Comparison of ENCODE assay signal across 32 mouse cellular contexts in genomic region chr3:92565418-92565817, GRCm38 (mm10). TPM values are rescaled to one million over a fixed set of nuclear protein-coding genes. Genes with fewer than 3 reads are reported as not detected.
DNase-seq lines count a peak whose midpoint lies in the region; ATAC-seq and TF ChIP-seq lines count a peak whose summit lies in the region.
"Had no signal": no experiment of that assay in that cellular context is flagged by ENCODE, and none has a peak within 500 bp of the region (broad histone marks: within the 10 kb centered on the region; RNA-seq: fewer than 3 reads in every experiment).

No protein-coding gene starts in this region.

- H3K36me3 ChIP-seq in hindbrain, postnatal 0 days (ENCODE audit: insufficient read depth, low read length) = no peaks in the 10 kb centered on the region
- H3K36me3 ChIP-seq in hindbrain, embryonic 16.5 days (ENCODE audit: control insufficient read depth, insufficient read depth, low read length) = no peaks in the 10 kb centered on the region
- H3K36me3 ChIP-seq in liver, adult 2 months (ENCODE audit: control insufficient read depth, insufficient read depth, low read length) = no peaks in the 10 kb centered on the region
- H3K36me3 ChIP-seq in liver, embryonic 11.5 days (ENCODE audit: control insufficient read depth, insufficient read depth, low read length) = no peaks in the 10 kb centered on the region
- H3K36me3 ChIP-seq: heart, embryonic 10.5 days; limb, embryonic 10.5 days; liver, embryonic 13.5 days had no signal

- TF ChIP-seq POLR2A in liver, adult 2 months (IDR thresholded peaks at IDR 0.05; ENCODE audit: extremely low read depth, insufficient read depth, low read length) = no peak

- H3K9ac ChIP-seq in hindbrain, postnatal 0 days (replicated peaks; ENCODE audit: low read length) = no peak overlapping the region
- H3K9ac ChIP-seq in hindbrain, embryonic 16.5 days (ENCODE audit: low read depth, low read length) = no peak overlapping the region
- no peak overlapping the region for H3K9ac ChIP-seq in liver, adult 2 months (ENCODE audit: low read depth, low read length)
- H3K9ac ChIP-seq in liver, embryonic 11.5 days (ENCODE audit: low read depth, low read length) = no peak overlapping the region
- H3K9ac ChIP-seq: liver, embryonic 13.5 days had no signal

- H3K27ac ChIP-seq in hindbrain, postnatal 0 days = no peak overlapping the region
- no peak overlapping the region for H3K27ac ChIP-seq in hindbrain, embryonic 16.5 days (ENCODE audit: low read depth, low read length)
- no peak overlapping the region for H3K27ac ChIP-seq in liver, adult 2 months (replicated peaks; ENCODE audit: insufficient read depth, low read depth, low read length)
- H3K27ac ChIP-seq in liver, embryonic 11.5 days (ENCODE audit: low read depth, low read length) = no peak overlapping the region
- H3K27ac ChIP-seq: heart, embryonic 10.5 days; limb, embryonic 10.5 days; liver, embryonic 13.5 days had no signal

- no peak overlapping the region for H3K4me2 ChIP-seq in hindbrain, postnatal 0 days (ENCODE audit: low read depth, low read length)
- no peak overlapping the region for H3K4me2 ChIP-seq in hindbrain, embryonic 16.5 days (ENCODE audit: low read length)
- no peak overlapping the region for H3K4me2 ChIP-seq in liver, embryonic 11.5 days
- H3K4me2 ChIP-seq: liver, embryonic 13.5 days had no signal

- no peaks in the 10 kb centered on the region for H3K27me3 ChIP-seq in hindbrain, postnatal 0 days (ENCODE audit: insufficient read depth, low read length)
- no peaks in the 10 kb centered on the region for H3K27me3 ChIP-seq in hindbrain, embryonic 16.5 days (replicated peaks; ENCODE audit: control insufficient read depth, insufficient read depth, low read length)
- no peaks in the 10 kb centered on the region for H3K27me3 ChIP-seq in liver, adult 2 months (ENCODE audit: control insufficient read depth, insufficient read depth, low read length)
- H3K27me3 ChIP-seq in liver, embryonic 11.5 days (replicated peaks; ENCODE audit: control insufficient read depth, insufficient read depth, low read length) = no peaks in the 10 kb centered on the region
- H3K27me3 ChIP-seq: liver, embryonic 13.5 days had no signal

- no peak overlapping the region for H3K4me3 ChIP-seq in hindbrain, postnatal 0 days (ENCODE audit: low read length)
- H3K4me3 ChIP-seq in hindbrain, embryonic 16.5 days (ENCODE audit: low read length) = no peak overlapping the region
- no peak overlapping the region for H3K4me3 ChIP-seq in liver, adult 2 months (ENCODE audit: insufficient read depth, low read depth, low read length)
- H3K4me3 ChIP-seq in liver, embryonic 11.5 days (ENCODE audit: low read depth, low read length) = no peak overlapping the region
- H3K4me3 ChIP-seq: heart, embryonic 10.5 days; limb, embryonic 10.5 days; liver, embryonic 13.5 days had no signal

- TF ChIP-seq CTCF in hindbrain, postnatal 0 days (IDR thresholded peaks at IDR 0.05; ENCODE audit: low read depth) = peak; percentile 35
- TF ChIP-seq CTCF in liver, adult 2 months (IDR thresholded peaks at IDR 0.05; ENCODE audit: low read depth, low read length) = peak; percentile 30; the same call in 1 of the 2 replicates

- no peaks in the 10 kb centered on the region for H3K4me1 ChIP-seq in hindbrain, postnatal 0 days (ENCODE audit: insufficient read depth, low read length)
- no peaks in the 10 kb centered on the region for H3K4me1 ChIP-seq in hindbrain, embryonic 16.5 days (ENCODE audit: control insufficient read depth, insufficient read depth, low read depth, low read length)
- no peaks in the 10 kb centered on the region for H3K4me1 ChIP-seq in liver, adult 2 months (ENCODE audit: control insufficient read depth, insufficient read depth, low read length)
- H3K4me1 ChIP-seq in liver, embryonic 11.5 days (replicated peaks; ENCODE audit: control insufficient read depth, insufficient read depth, low read length) = no peaks in the 10 kb centered on the region
- H3K4me1 ChIP-seq: heart, embryonic 10.5 days; limb, embryonic 10.5 days; liver, embryonic 13.5 days had no signal

- DNase-seq in hindbrain, postnatal 0 days (ENCODE audit: low spot score) = peak; percentile 42
- DNase-seq in liver, adult 2 months (ENCODE audit: extremely low read depth, low read depth, low spot score) = peak; percentile 42
- DNase-seq in liver, embryonic 11.5 days (ENCODE audit: low spot score) = no peak
- DNase-seq in retina, embryonic 14.5 days (ENCODE audit: low spot score) = peak; percentile 7
- no peak for DNase-seq in retina, postnatal 1 day
- DNase-seq in B cell, adult 2 months = no peak
- DNase-seq: adrenal gland, postnatal 14 days; cerebellum, adult 11-12 months; cerebellum, postnatal 25 days; embryo, embryonic 11 days; heart, postnatal 10 days; kidney, postnatal 14 days; liver, embryonic 13.5 days; lung, postnatal 14 days; right cerebral cortex, adult 18-20 months; thymus, postnatal 25 days had no signal

- H3K9me3 ChIP-seq in hindbrain, postnatal 0 days (ENCODE audit: low read length) = no peaks in the 10 kb centered on the region
- H3K9me3 ChIP-seq in hindbrain, embryonic 16.5 days (ENCODE audit: control insufficient read depth, low read length) = no peaks in the 10 kb centered on the region
- H3K9me3 ChIP-seq in liver, embryonic 11.5 days (ENCODE audit: control insufficient read depth, low read length) = no peaks in the 10 kb centered on the region
- H3K9me3 ChIP-seq: heart, embryonic 10.5 days; limb, embryonic 10.5 days; liver, embryonic 13.5 days had no signal

- no peaks in the 10 kb centered on the region for H3K79me2 ChIP-seq in liver, adult 2 months (ENCODE audit: control insufficient read depth, insufficient read depth, low read length)

- no peak for ATAC-seq in hindbrain, postnatal 0 days
- ATAC-seq in hindbrain, embryonic 16.5 days = no peak
- no peak for ATAC-seq in liver, embryonic 11.5 days (replicated peaks; ENCODE audit: low FRiP score)
- ATAC-seq: inflammation-experienced regulatory T-cells, adult 6 months had no signal

RNA-seq across cellular contexts. Expression of gene Ivl, which starts 8.1 kb away (rescaled TPM):
- not detected in 2 replicates for total RNA-seq in hindbrain, postnatal 0 days (2014; rRNA removed)
- not detected in 2 replicates for polyA plus RNA-seq in hindbrain, postnatal 0 days (2015; fragmentation: Nextera tagmentation; extraction: Ambion mirVana)
- not detected in 2 replicates for polyA plus RNA-seq in hindbrain, embryonic 16.5 days (2015; fragmentation: Nextera tagmentation; extraction: Ambion mirVana)
- not detected in 2 replicates for total RNA-seq in liver, adult 2 months (2014; rRNA removed)
- polyA plus RNA-seq in liver, adult 2 months (2012; rRNA removed) = not detected in 2 replicates
- 0.08 TPM in 1 of 2 replicates, not detected in the other for polyA plus RNA-seq in liver, embryonic 11.5 days (2014; fragmentation: Nextera tagmentation; extraction: Ambion mirVana)
- total RNA-seq: adrenal gland, postnatal 14 days; gastrocnemius, adult 18-20 months; gastrocnemius, postnatal 4 days; heart, postnatal 10 days; layer of hippocampus, adult 8-10 months; left cerebral cortex, adult 18-20 months; megakaryocyte-erythroid progenitor cell, adult 5-6 weeks; monocyte, adult 5-6 weeks had no signal
- polyA plus RNA-seq: heart, embryonic 10.5 days; hindbrain, embryonic 11.5 days; inflammation-experienced regulatory T-cells, adult 6 months; limb, embryonic 10.5 days; neural tube, embryonic 11.5 days; small intestine, adult 2 months had no signal

RNA-seq across cellular contexts. Expression of gene Smcp, which starts 23.4 kb away (rescaled TPM):
- not detected in 2 replicates for total RNA-seq in hindbrain, postnatal 0 days (2014; rRNA removed)
- not detected in 2 replicates for polyA plus RNA-seq in hindbrain, postnatal 0 days (2015; fragmentation: Nextera tagmentation; extraction: Ambion mirVana)
- not detected in 2 replicates for polyA plus RNA-seq in hindbrain, embryonic 16.5 days (2015; fragmentation: Nextera tagmentation; extraction: Ambion mirVana)
- total RNA-seq in liver, adult 2 months (2014; rRNA removed) = not detected in 2 replicates
- 0.17 TPM in 1 of 2 replicates, not detected in the other for polyA plus RNA-seq in liver, adult 2 months (2012; rRNA removed)
- polyA plus RNA-seq in liver, embryonic 11.5 days (2014; fragmentation: Nextera tagmentation; extraction: Ambion mirVana) = 0.22 TPM in 1 of 2 replicates, not detected in the other
- total RNA-seq: adrenal gland, postnatal 14 days; gastrocnemius, adult 18-20 months; gastrocnemius, postnatal 4 days; heart, postnatal 10 days; layer of hippocampus, adult 8-10 months; left cerebral cortex, adult 18-20 months; megakaryocyte-erythroid progenitor cell, adult 5-6 weeks; monocyte, adult 5-6 weeks had no signal
- polyA plus RNA-seq: C2C12; embryonic facial prominence, embryonic 14.5 days; heart, embryonic 10.5 days; hindbrain, embryonic 11.5 days; inflammation-experienced regulatory T-cells, adult 6 months; limb, embryonic 10.5 days; liver, embryonic 13.5 days; neural tube, embryonic 11.5 days had no signal

RNA-seq across cellular contexts. Expression of gene 2310046K23Rik, which starts 31.1 kb away (rescaled TPM):
- not detected in 2 replicates for total RNA-seq in hindbrain, postnatal 0 days (2014; rRNA removed)
- polyA plus RNA-seq in hindbrain, postnatal 0 days (2015; fragmentation: Nextera tagmentation; extraction: Ambion mirVana) = not detected in 2 replicates
- polyA plus RNA-seq in hindbrain, embryonic 16.5 days (2015; fragmentation: Nextera tagmentation; extraction: Ambion mirVana) = not detected in 2 replicates
- total RNA-seq in liver, adult 2 months (2014; rRNA removed) = not detected in 2 replicates
- polyA plus RNA-seq in liver, adult 2 months (2012; rRNA removed) = not detected in 2 replicates
- polyA plus RNA-seq in liver, embryonic 11.5 days (2014; fragmentation: Nextera tagmentation; extraction: Ambion mirVana) = not detected in 2 replicates
- total RNA-seq: adrenal gland, postnatal 14 days; gastrocnemius, adult 18-20 months; gastrocnemius, postnatal 4 days; heart, postnatal 10 days; layer of hippocampus, adult 8-10 months; left cerebral cortex, adult 18-20 months; megakaryocyte-erythroid progenitor cell, adult 5-6 weeks; monocyte, adult 5-6 weeks had no signal
- polyA plus RNA-seq: C2C12; heart, embryonic 10.5 days; hindbrain, embryonic 11.5 days; inflammation-experienced regulatory T-cells, adult 6 months; limb, embryonic 10.5 days; liver, embryonic 13.5 days; neural tube, embryonic 11.5 days; small intestine, adult 2 months; testis, adult 2 months had no signal

RNA-seq across cellular contexts. Expression of gene 2210017I01Rik, which starts 41.9 kb away (rescaled TPM):
- total RNA-seq in hindbrain, postnatal 0 days (2014; rRNA removed) = not detected in 2 replicates
- polyA plus RNA-seq in hindbrain, postnatal 0 days (2015; fragmentation: Nextera tagmentation; extraction: Ambion mirVana) = not detected in 2 replicates
- polyA plus RNA-seq in hindbrain, embryonic 16.5 days (2015; fragmentation: Nextera tagmentation; extraction: Ambion mirVana) = not detected in 2 replicates
- not detected in 2 replicates for total RNA-seq in liver, adult 2 months (2014; rRNA removed)
- not detected in 2 replicates for polyA plus RNA-seq in liver, adult 2 months (2012; rRNA removed)
- polyA plus RNA-seq in liver, embryonic 11.5 days (2014; fragmentation: Nextera tagmentation; extraction: Ambion mirVana) = not detected in 2 replicates
- total RNA-seq: adrenal gland, postnatal 14 days; gastrocnemius, adult 18-20 months; gastrocnemius, postnatal 4 days; heart, postnatal 10 days; layer of hippocampus, adult 8-10 months; left cerebral cortex, adult 18-20 months; megakaryocyte-erythroid progenitor cell, adult 5-6 weeks; monocyte, adult 5-6 weeks had no signal
- polyA plus RNA-seq: C2C12; embryonic facial prominence, embryonic 14.5 days; heart, embryonic 10.5 days; hindbrain, embryonic 11.5 days; inflammation-experienced regulatory T-cells, adult 6 months; limb, embryonic 10.5 days; liver, embryonic 13.5 days; neural tube, embryonic 11.5 days; small intestine, adult 2 months had no signal

RNA-seq across cellular contexts. Expression of gene Lce6a, which starts 56.0 kb away (rescaled TPM):
- total RNA-seq in hindbrain, postnatal 0 days (2014; rRNA removed) = not detected in 2 replicates
- not detected in 2 replicates for polyA plus RNA-seq in hindbrain, postnatal 0 days (2015; fragmentation: Nextera tagmentation; extraction: Ambion mirVana)
- not detected in 2 replicates for polyA plus RNA-seq in hindbrain, embryonic 16.5 days (2015; fragmentation: Nextera tagmentation; extraction: Ambion mirVana)
- total RNA-seq in liver, adult 2 months (2014; rRNA removed) = not detected in 2 replicates
- not detected in 2 replicates for polyA plus RNA-seq in liver, adult 2 months (2012; rRNA removed)
- polyA plus RNA-seq in liver, embryonic 11.5 days (2014; fragmentation: Nextera tagmentation; extraction: Ambion mirVana) = not detected in 2 replicates
- total RNA-seq: adrenal gland, postnatal 14 days; gastrocnemius, adult 18-20 months; gastrocnemius, postnatal 4 days; heart, postnatal 10 days; layer of hippocampus, adult 8-10 months; left cerebral cortex, adult 18-20 months; megakaryocyte-erythroid progenitor cell, adult 5-6 weeks; monocyte, adult 5-6 weeks had no signal
- polyA plus RNA-seq: C2C12; embryonic facial prominence, embryonic 14.5 days; heart, embryonic 10.5 days; hindbrain, embryonic 11.5 days; inflammation-experienced regulatory T-cells, adult 6 months; limb, embryonic 10.5 days; liver, embryonic 13.5 days; neural tube, embryonic 11.5 days; small intestine, adult 2 months had no signal

Comparison
In these comparisons a context has a peak if more than half of its experiments do, and no peak if none do; other contexts are left out.
1. DNase-seq: peak in hindbrain, postnatal 0 days (single experiment), liver, adult 2 months (single experiment) and retina, embryonic 14.5 days (single experiment); none in liver, embryonic 11.5 days (single experiment), retina, postnatal 1 day (single experiment) and B cell, adult 2 months (0 of 2).